ENCODE assay signal across 8 mouse cellular contexts in genomic region chr11:117338503-117338902, GRCm38 (mm10).
DNase-seq lines count a peak whose midpoint lies in the region; ATAC-seq lines count a peak whose summit lies in the region.

No protein-coding gene starts in this region.

- WGBS in forebrain, embryonic 13.5 days, result 62% methylated on average over 8 of the region's 8 CpGs
- WGBS in forebrain, embryonic 12.5 days, result 79% methylated on average over 8 of the region's 8 CpGs
- WGBS in intestine, embryonic 16.5 days, result 20% methylated on average over 8 of the region's 8 CpGs
- WGBS in lung, embryonic 15.5 days, result 11% methylated on average over 8 of the region's 8 CpGs

- H3K9ac ChIP-seq in forebrain, embryonic 13.5 days, result no peak overlapping the region
- H3K9ac ChIP-seq in forebrain, embryonic 12.5 days, result no peak overlapping the region
- no peak overlapping the region for H3K9ac ChIP-seq in intestine, embryonic 16.5 days (ENCODE audit: low read depth, low read length)
- no peak overlapping the region for H3K9ac ChIP-seq in lung, embryonic 15.5 days

- peaks cover 85% of the 10 kb centered on the region for H3K4me1 ChIP-seq in forebrain, embryonic 13.5 days
- H3K4me1 ChIP-seq in forebrain, embryonic 12.5 days, result peaks cover 88% of the 10 kb centered on the region
- peaks cover 93% of the 10 kb centered on the region for H3K4me1 ChIP-seq in intestine, embryonic 16.5 days (ENCODE audit: control insufficient read depth, insufficient read depth, low read length)
- peaks cover 87% of the 10 kb centered on the region for H3K4me1 ChIP-seq in lung, embryonic 15.5 days

- H3K4me2 ChIP-seq in forebrain, embryonic 13.5 days, result no peak overlapping the region
- no peak overlapping the region for H3K4me2 ChIP-seq in forebrain, embryonic 12.5 days
- H3K4me2 ChIP-seq in intestine, embryonic 16.5 days (ENCODE audit: low read depth, low read length), result peak overlapping the region; percentile 39
- H3K4me2 ChIP-seq in lung, embryonic 15.5 days, result peak overlapping the region; percentile 0; the same call in 1 of the 2 replicates

- no peaks in the 10 kb centered on the region for H3K9me3 ChIP-seq in forebrain, embryonic 13.5 days (replicated peaks)
- H3K9me3 ChIP-seq in forebrain, embryonic 12.5 days, result no peaks in the 10 kb centered on the region
- H3K9me3 ChIP-seq in intestine, embryonic 16.5 days (ENCODE audit: control insufficient read depth, low read length), result no peaks in the 10 kb centered on the region
- H3K9me3 ChIP-seq in lung, embryonic 15.5 days, result no peaks in the 10 kb centered on the region

- H3K27ac ChIP-seq in forebrain, embryonic 13.5 days, result peak overlapping the region; percentile 6; the same call in 1 of the 2 replicates
- H3K27ac ChIP-seq in forebrain, embryonic 12.5 days, result no peak overlapping the region
- peak overlapping the region; percentile 66 for H3K27ac ChIP-seq in intestine, embryonic 16.5 days (ENCODE audit: low read length)
- H3K27ac ChIP-seq in lung, embryonic 15.5 days, result peak overlapping the region; percentile 46

- peak; percentile 97 for DNase-seq in MEL-GATA-1-ER (ENCODE audit: extremely low read depth, low read depth)
- DNase-seq in yolk sac, embryonic 10.5 days (ENCODE audit: low spot score), result no peak
- no peak for DNase-seq in frontal cortex, postnatal 10 days (ENCODE audit: low spot score in 2 of 2)
- no peak for DNase-seq in left cerebral cortex, adult 8-10 months (ENCODE audit: low spot score in 2 of 2)

- H3K36me3 ChIP-seq in forebrain, embryonic 13.5 days (ENCODE audit: poor library complexity, severe bottlenecking), result peaks cover 19% of the 10 kb centered on the region; the same call in 1 of the 2 replicates
- H3K36me3 ChIP-seq in forebrain, embryonic 12.5 days (replicated peaks), result peaks cover 3% of the 10 kb centered on the region
- no peaks in the 10 kb centered on the region for H3K36me3 ChIP-seq in intestine, embryonic 16.5 days (ENCODE audit: control insufficient read depth, insufficient read depth, low read length)
- no peaks in the 10 kb centered on the region for H3K36me3 ChIP-seq in lung, embryonic 15.5 days

- H3K4me3 ChIP-seq in forebrain, embryonic 13.5 days, result no peak overlapping the region
- H3K4me3 ChIP-seq in forebrain, embryonic 12.5 days (replicated peaks), result no peak overlapping the region
- no peak overlapping the region for H3K4me3 ChIP-seq in intestine, embryonic 16.5 days (ENCODE audit: low read length)
- no peak overlapping the region for H3K4me3 ChIP-seq in lung, embryonic 15.5 days

- ATAC-seq in forebrain, embryonic 13.5 days, result no peak
- ATAC-seq in forebrain, embryonic 12.5 days (ENCODE audit: low FRiP score), result no peak
- peak; percentile 79 for ATAC-seq in intestine, embryonic 16.5 days
- peak; percentile 79; the same call in 1 of the 2 replicates for ATAC-seq in lung, embryonic 15.5 days (ENCODE audit: borderline replicate concordance, extremely low read depth, low FRiP score, low TSS enrichment)

- H3K27me3 ChIP-seq in forebrain, embryonic 13.5 days, result no peaks in the 10 kb centered on the region
- H3K27me3 ChIP-seq in forebrain, embryonic 12.5 days, result peaks cover 2% of the 10 kb centered on the region; the same call in 1 of the 2 replicates
- no peaks in the 10 kb centered on the region for H3K27me3 ChIP-seq in intestine, embryonic 16.5 days (replicated peaks; ENCODE audit: control insufficient read depth, insufficient read depth, low read length)
- no peaks in the 10 kb centered on the region for H3K27me3 ChIP-seq in lung, embryonic 15.5 days

Comparison
In these comparisons a context has a peak if more than half of its experiments do, and no peak if none do; other contexts are left out.
1. ATAC-seq: peak in intestine, embryonic 16.5 days (single experiment) and lung, embryonic 15.5 days (single experiment); none in forebrain, embryonic 13.5 days (single experiment) and forebrain, embryonic 12.5 days (single experiment).
2. H3K4me2 ChIP-seq: peak in intestine, embryonic 16.5 days (single experiment) and lung, embryonic 15.5 days (single experiment); none in forebrain, embryonic 13.5 days (single experiment) and forebrain, embryonic 12.5 days (single experiment).